Mouse (Mus musculus): Measurements from ENCODE around the gene Stk11. TPM values are rescaled to one million over a fixed set of nuclear protein-coding genes. Genes with fewer than 3 reads are reported as not detected.
A peak's percentile ranks its signal among the peaks of the same experiment; 100 is the strongest.

Gene Stk11
- total and polyA plus RNA-seq, 2 experiments from 2014 or later = 15.0 to 86.4 TPM

DNA sequence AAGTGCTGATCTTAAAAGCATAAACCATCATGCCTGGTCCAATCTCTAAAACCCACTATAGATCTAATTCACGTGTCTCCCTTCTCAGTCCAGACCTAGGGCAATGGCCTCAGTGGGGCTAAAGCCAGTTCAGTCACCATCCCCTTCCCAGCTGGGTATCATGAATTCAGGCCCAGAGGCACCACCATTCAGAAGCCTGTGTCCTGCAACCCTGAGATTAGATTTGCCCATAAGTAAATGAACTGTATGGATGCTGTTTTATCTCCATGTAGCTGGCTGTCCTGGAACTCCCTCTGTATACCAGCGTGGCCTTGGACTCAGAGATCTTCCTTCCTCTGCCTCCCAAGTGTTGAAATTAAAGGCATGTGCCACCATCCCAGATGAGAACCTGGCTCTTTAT, 12.6 kb upstream of the Stk11 start:
- Histone ChIP-seq H3K27me3 (ENCODE audit: insufficient read depth, low read length) (no peaks in the 10 kb centered on the region), H3K9ac (replicated peaks; ENCODE audit: low read length) (no peak overlapping the region), H3K4me3 (ENCODE audit: low read length) (no peak overlapping the region), H3K4me1 (ENCODE audit: insufficient read depth, low read length) (peaks cover 6% of the 10 kb centered on the region), H3K9me3 (ENCODE audit: low read length) (no peaks in the 10 kb centered on the region), H3K4me2 (ENCODE audit: low read depth, low read length) (peak overlapping the region; percentile 100), H3K27ac (peak overlapping the region; percentile 69), H3K36me3 (ENCODE audit: insufficient read depth, low read length) (no peaks in the 10 kb centered on the region)
- DNase-seq (ENCODE audit: low spot score) (no peak), ATAC-seq (peak; percentile 1; the same call in 1 of the 2 replicates)
- no peak for TF ChIP-seq CTCF (IDR thresholded peaks at IDR 0.05; ENCODE audit: low read depth)
- 77% methylated on average over 2 of the region's 2 CpGs for WGBS

DNA sequence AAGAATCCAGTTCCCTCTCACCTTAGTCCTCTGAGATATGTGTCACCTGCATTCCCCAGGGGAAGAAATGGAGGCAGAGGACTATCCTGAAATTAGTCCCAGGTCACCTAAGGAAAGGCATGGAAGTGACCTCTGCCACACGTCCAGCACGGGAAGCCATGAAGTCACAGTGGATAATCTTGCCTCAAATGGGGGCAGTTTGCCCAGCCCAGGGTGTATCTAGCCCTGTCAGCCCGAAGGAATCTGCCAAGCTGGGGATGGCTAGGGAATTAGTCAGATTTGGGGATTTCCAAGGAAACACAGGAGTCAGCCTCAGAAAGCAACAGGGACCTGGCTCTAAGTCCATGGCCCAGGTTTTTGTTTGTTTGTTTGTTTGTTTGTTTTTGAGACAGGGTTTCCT, 11.4 kb upstream of the Stk11 start:
- DNase-seq (ENCODE audit: low spot score) (no peak), ATAC-seq (no peak)
- H3K4me1 ChIP-seq (ENCODE audit: insufficient read depth, low read length) = peaks cover 6% of the 10 kb centered on the region
- TF ChIP-seq CTCF (IDR thresholded peaks at IDR 0.05; ENCODE audit: low read depth) = no peak
- no peak overlapping the region for H3K27ac ChIP-seq
- no peak overlapping the region for H3K9ac ChIP-seq (replicated peaks; ENCODE audit: low read length)
- 82% methylated on average over 3 of the region's 3 CpGs for WGBS
- H3K27me3 ChIP-seq (ENCODE audit: insufficient read depth, low read length) = no peaks in the 10 kb centered on the region
- H3K36me3 ChIP-seq (ENCODE audit: insufficient read depth, low read length) = no peaks in the 10 kb centered on the region
- H3K4me2 ChIP-seq (ENCODE audit: low read depth, low read length) = no peak overlapping the region
- no peak overlapping the region for H3K4me3 ChIP-seq (ENCODE audit: low read length)
- no peaks in the 10 kb centered on the region for H3K9me3 ChIP-seq (ENCODE audit: low read length)

DNA sequence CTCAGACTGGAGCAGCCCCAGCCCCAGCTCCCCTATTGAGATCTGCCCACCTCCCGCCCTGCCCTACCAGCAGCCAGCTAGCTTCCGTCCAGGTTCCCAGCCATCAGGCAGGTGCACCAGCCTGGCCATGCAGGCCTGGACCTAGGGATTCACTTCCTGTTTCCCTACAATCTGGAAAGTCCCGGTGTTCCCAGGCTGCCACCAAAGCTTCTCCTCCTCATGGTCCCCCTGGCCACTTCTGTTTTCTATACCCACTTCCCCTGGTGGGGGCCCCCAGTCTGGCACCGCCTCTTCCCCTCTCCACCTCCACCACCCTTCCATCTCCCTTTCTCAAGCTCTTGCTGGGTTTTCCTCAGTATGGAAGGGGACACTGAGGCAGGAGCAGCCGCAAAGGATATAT, 10.1 kb upstream of the Stk11 start, which contains the start of gene Sbno2:
Gene Sbno2, minus strand, starts transcription at position 112 of the 400 bp plus-strand sequence.
- DNase-seq (ENCODE audit: low spot score) (no peak), ATAC-seq (no peak)
- WGBS = 65% methylated on average over 5 of the region's 5 CpGs
- H3K4me3 ChIP-seq (ENCODE audit: low read length) = no peak within 1 kb of the TSS
- no peaks in the 10 kb centered on the region for H3K36me3 ChIP-seq (ENCODE audit: insufficient read depth, low read length)
- H3K4me2 ChIP-seq (ENCODE audit: low read depth, low read length) = no peak within 1 kb of the TSS
- no peaks in the 10 kb centered on the region for H3K27me3 ChIP-seq (ENCODE audit: insufficient read depth, low read length)
- H3K9me3 ChIP-seq (ENCODE audit: low read length) = no peaks in the 10 kb centered on the region
- H3K4me1 ChIP-seq (ENCODE audit: insufficient read depth, low read length) = peaks cover 6% of the 10 kb centered on the region
- no peak for TF ChIP-seq CTCF (IDR thresholded peaks at IDR 0.05; ENCODE audit: low read depth)
- no peak within 1 kb of the TSS for H3K9ac ChIP-seq (replicated peaks; ENCODE audit: low read length)
- no peak within 1 kb of the TSS for H3K27ac ChIP-seq

DNA sequence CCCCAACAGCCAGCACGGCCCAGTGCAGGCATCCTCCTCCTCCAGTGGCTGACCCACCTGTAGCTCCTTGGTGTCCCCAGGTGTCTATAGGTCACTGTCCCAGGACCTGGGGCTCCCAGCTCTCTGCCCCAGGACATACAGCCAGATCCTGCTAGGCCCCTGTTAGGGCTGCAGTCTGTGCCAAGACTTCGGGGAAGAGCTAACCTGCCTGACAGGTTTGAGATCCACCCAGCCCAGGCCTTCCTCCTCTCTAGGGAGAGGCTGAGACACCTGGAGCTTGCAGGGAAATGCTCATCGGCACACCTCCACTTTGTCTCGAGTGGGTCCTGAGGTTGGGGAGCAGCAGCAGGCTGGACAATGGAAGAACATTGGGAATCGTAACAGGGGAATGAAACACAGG, 9.7 kb upstream of the Stk11 start:
- Histone ChIP-seq H3K4me3 (ENCODE audit: low read length) (no peak overlapping the region), H3K4me1 (ENCODE audit: insufficient read depth, low read length) (peaks cover 6% of the 10 kb centered on the region), H3K27ac (no peak overlapping the region), H3K4me2 (ENCODE audit: low read depth, low read length) (no peak overlapping the region), H3K36me3 (ENCODE audit: insufficient read depth, low read length) (no peaks in the 10 kb centered on the region), H3K9me3 (ENCODE audit: low read length) (no peaks in the 10 kb centered on the region), H3K9ac (replicated peaks; ENCODE audit: low read length) (no peak overlapping the region), H3K27me3 (ENCODE audit: insufficient read depth, low read length) (no peaks in the 10 kb centered on the region)
- DNase-seq (ENCODE audit: low spot score) (no peak), ATAC-seq (no peak)
- 72% methylated on average over 5 of the region's 5 CpGs for WGBS
- TF ChIP-seq CTCF (IDR thresholded peaks at IDR 0.05; ENCODE audit: low read depth) = no peak

DNA sequence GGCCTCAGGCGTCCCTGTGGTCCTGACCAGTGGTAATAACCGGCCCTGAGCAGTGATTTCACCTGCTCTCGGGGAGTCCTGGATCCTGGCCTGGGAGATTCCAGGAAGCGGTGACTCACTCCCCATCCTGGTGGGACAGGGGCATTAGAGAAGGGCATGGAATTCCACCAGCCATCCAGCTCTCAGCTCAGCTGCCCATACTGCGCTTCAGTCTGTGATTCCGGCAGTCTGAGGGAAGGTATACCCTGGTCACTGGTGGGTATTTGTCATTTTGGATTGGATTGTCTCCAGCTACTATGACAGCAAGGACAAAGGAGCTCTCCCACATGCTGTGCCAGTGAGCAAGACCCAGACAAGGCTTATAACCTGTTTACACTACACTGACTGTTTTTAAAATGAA, 7.9 kb upstream of the Stk11 start:
- TF ChIP-seq CTCF (IDR thresholded peaks at IDR 0.05; ENCODE audit: low read depth) = no peak
- no peak for ATAC-seq
- Histone ChIP-seq H3K36me3 (ENCODE audit: insufficient read depth, low read length) (no peaks in the 10 kb centered on the region), H3K4me3 (ENCODE audit: low read length) (no peak overlapping the region), H3K27ac (no peak overlapping the region), H3K4me1 (ENCODE audit: insufficient read depth, low read length) (no peaks in the 10 kb centered on the region), H3K9ac (replicated peaks; ENCODE audit: low read length) (no peak overlapping the region), H3K4me2 (ENCODE audit: low read depth, low read length) (no peak overlapping the region), H3K27me3 (ENCODE audit: insufficient read depth, low read length) (no peaks in the 10 kb centered on the region), H3K9me3 (ENCODE audit: low read length) (no peaks in the 10 kb centered on the region)
- WGBS = 53% methylated on average over 6 of the region's 6 CpGs
- DNase-seq (ENCODE audit: low spot score) = no peak

DNA sequence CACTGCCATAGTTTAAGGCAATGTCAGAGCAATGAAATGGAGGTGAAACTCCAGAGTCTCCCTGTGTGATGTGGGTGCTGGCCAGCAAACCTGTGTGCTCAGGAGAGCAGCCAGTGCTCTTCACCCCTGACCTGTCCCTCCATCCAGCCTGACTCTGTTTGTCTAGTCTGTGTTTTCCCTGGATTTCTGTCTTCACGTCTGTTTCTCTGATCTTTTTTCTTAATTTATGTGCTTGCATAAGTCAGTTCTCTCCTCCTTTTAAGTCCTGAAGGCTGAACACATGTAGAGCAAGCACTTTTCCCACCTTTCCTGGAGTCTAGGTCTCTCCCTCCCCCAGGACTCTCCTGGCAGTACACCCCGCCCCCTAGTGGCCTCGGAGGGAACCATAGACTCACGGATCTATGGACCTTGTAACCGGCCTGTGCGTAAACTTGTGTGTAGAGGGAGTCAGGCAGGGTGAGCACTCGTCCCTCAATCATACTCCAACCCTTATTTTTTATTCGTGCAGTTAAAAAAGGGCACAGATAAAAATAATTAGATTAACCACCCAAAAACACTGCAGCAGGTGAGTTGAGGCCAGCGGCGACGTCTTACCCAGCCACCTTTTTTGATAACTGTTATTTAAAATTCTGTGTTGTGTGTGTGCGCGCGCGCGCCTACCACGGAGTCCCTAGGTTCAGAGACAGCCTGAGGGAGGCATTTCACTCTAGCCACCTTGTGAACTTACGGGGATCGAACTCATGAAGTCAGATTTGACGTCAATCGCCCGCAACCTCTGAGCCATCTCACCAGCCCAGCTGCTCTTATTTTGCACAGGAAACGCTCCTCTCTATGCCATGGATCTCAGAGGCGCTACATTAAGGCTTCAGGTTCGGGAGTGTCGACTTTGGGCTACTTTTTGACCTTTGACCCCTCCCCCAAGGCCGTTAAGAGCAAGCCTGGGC, 990 bp upstream of the Stk11 start:
- Histone ChIP-seq H3K27me3 (ENCODE audit: insufficient read depth, low read length) (no peaks in the 10 kb centered on the region), H3K4me1 (ENCODE audit: insufficient read depth, low read length) (peaks cover 21% of the 10 kb centered on the region), H3K36me3 (ENCODE audit: insufficient read depth, low read length) (no peaks in the 10 kb centered on the region), H3K9ac (replicated peaks; ENCODE audit: low read length) (no peak overlapping the region), H3K27ac (peak overlapping the region; percentile 11), H3K9me3 (ENCODE audit: low read length) (no peaks in the 10 kb centered on the region), H3K4me2 (ENCODE audit: low read depth, low read length) (peak overlapping the region; percentile 90), H3K4me3 (ENCODE audit: low read length) (peak overlapping the region; percentile 41)
- WGBS = 3% methylated on average over 27 of the region's 27 CpGs
- ATAC-seq (0 out of 2 replicates have a peak, but pooled peaks have one; percentile 28), DNase-seq (ENCODE audit: low spot score) (peak; percentile 92)
- peak; percentile 96 for TF ChIP-seq CTCF (IDR thresholded peaks at IDR 0.05; ENCODE audit: low read depth)

DNA sequence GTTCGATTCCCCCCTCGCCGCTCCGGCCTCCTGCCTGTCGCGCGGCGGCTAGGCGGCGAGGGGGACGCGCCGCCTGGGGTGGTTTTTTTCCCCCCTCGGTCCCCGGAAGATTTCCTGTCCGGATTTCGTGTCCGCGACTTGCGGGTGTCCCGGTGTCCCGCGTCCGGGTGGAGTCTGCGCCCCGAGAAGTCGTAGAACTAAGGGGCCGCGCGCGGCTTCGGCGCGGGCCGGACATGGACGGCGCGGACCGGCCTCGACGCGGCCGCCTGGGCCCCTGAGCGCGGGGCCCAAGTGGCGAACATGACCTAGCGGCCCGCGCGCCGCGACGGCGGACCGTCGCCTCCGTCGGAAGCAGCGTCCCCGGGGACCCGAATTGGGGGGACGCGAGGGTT, 337 bp downstream of the Stk11 start:
- peak overlapping the region; percentile 90 for H3K4me2 ChIP-seq (ENCODE audit: low read depth, low read length)
- H3K9ac ChIP-seq (replicated peaks; ENCODE audit: low read length) = peak overlapping the region; percentile 85
- peaks cover 21% of the 10 kb centered on the region for H3K4me1 ChIP-seq (ENCODE audit: insufficient read depth, low read length)
- TF ChIP-seq CTCF (IDR thresholded peaks at IDR 0.05; ENCODE audit: low read depth) = no peak
- no peaks in the 10 kb centered on the region for H3K27me3 ChIP-seq (ENCODE audit: insufficient read depth, low read length)
- under 1% methylated on average over 63 of the region's 63 CpGs for WGBS
- peak overlapping the region; percentile 63 for H3K4me3 ChIP-seq (ENCODE audit: low read length)
- ATAC-seq (0 out of 2 replicates have a peak, but pooled peaks have one; percentile 4), DNase-seq (ENCODE audit: low spot score) (peak; percentile 48)
- H3K27ac ChIP-seq = peak overlapping the region; percentile 83
- no peaks in the 10 kb centered on the region for H3K9me3 ChIP-seq (ENCODE audit: low read length)
- no peaks in the 10 kb centered on the region for H3K36me3 ChIP-seq (ENCODE audit: insufficient read depth, low read length)

Measured in hindbrain, postnatal 0 days (tissue).